Mouse (Mus musculus) adrenal gland, adult 8-10 months (tissue): ENCODE data around the gene Lilra6. TPM values are rescaled to one million over a fixed set of nuclear protein-coding genes. Genes with fewer than 3 reads are reported as not detected.
"Not testable (repeated sequence)": the region's sequence is repeated elsewhere in the genome, so short reads cannot be mapped to it uniquely, and the experiment has no call there.

Experiments used
- DNase-seq: peaks from one replicate; pipeline ENCODE4 v3.0.0; 2022
- total RNA-seq, 4 experiments: library from RNA; stranded (reverse); gene quantifications; 2 replicates each; pipeline ENCODE4 v1.2.4; 2022

Lilra6 gene
- under 1 TPM; 0.29 to 0.89 (median 0.78) TPM for total RNA-seq

DNA sequence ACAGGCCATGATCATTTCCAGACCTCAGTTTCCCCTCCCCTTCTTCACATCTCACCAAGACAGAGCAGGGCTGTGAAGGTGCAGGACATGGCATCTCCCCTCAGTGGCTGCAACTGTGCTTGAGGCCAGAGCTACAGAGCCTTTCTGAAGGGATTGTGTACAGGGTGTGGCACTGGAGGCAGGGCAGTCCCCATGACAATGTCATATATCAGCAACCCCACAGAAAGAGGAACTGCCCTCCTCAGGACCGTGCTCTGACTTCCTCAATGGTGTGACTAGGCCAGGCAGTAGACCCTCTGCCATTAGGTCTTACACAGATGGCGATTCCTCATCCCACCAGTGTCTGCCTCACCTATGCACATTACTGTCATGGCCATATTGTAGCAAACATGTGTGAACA is at the start of gene Lilra6:
Lilra6 (minus strand) TSS at position 117 of the 400 bp plus-strand sequence.
- not testable (repeated sequence) for DNase-seq

DNA sequence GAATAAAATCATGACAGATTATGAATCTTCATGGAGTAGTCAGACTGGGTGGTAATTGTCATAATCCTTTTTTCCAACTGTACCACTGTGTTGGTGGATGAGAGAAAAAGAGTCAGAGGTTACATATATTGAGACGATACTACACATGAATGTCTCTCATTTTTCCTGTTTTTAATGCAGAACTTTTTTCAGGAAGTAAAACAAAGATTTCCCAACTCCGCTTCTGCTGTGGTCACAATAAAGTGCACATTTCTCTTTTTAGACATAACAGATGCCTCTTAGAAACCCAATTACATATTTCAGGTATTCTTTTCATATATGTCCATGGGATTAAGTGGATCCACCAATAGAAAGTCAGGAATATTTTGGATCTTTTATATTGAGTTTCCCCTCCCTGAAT is 46.7 kb upstream of the Lilra6 start:
- DNase-seq, result no peak

DNA sequence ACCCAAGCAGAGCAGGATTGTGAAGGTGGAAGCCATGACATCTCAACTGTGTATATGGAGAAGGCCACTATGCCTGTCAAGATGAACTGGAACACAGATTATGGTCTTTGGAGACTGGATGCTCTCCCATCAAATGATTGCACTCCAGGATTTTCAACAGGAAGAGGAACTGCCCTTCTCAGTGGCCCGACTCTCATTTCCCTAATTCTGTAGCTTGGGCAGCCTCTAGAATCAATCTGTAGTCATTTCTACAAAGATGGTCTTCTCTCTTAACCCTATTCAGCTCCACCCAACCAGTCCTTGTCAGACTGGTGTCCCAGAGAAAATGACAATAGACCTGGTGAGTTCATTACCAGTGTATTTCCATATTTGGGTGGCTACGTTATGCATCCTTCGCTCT is 42.1 kb upstream of the Lilra6 start:
- DNase-seq, result no peak

DNA sequence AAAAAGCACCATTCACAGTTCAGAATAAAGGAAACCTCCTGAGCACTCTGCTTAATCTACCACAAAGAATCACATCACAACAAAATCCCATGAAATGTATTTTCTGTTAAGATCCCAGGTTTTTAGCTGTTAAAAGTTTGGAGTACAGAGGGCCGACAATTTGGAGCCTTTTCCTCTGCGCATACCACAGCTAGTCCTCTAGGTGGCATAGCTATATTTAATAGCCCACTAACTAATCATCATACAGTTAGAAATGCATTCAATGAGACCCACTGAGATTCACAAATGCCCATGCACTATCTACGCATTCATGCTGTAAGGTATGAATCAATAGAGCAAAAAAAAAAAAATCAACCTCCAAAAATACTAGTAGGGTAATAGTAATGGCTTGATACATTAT is 33.9 kb upstream of the Lilra6 start:
- no peak for DNase-seq

DNA sequence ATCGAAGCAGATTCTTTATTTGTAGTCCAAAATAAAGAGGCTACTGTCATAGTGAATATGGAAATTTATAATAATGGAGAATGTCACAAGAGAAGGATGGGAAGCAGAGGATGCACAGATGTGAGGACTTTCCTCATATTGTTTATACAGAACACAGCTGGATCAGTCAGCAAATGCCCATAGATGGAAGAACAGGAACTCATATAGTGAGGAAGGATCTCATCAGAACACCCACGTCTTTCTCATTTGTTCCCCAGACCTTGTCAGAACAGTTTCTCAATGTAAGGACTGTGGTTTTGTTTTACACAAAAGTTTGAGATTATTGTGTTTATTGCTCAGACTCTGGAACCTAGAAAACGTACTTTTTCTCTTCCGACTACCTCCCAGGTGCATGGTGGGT is 32.9 kb upstream of the Lilra6 start:
- DNase-seq, result no peak

DNA sequence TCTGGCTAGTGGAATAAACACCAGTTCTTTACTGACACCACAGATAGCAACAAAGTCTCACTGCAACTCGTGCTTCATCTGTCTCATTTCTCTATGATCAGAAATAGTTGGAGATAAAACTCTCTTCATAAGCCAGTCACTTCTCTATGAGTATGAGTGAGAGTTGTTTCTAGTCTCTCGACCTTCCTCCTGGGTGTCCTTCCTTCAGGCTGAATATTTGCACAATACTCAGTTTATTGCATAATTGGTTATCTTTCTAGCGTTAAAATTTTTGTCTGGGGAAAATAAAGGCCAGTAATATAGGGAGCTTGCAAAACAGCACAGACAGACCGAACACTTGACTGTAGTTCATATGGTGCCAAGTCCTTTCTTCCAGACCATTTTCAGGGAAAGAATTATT is 30.8 kb upstream of the Lilra6 start:
- no peak for DNase-seq

DNA sequence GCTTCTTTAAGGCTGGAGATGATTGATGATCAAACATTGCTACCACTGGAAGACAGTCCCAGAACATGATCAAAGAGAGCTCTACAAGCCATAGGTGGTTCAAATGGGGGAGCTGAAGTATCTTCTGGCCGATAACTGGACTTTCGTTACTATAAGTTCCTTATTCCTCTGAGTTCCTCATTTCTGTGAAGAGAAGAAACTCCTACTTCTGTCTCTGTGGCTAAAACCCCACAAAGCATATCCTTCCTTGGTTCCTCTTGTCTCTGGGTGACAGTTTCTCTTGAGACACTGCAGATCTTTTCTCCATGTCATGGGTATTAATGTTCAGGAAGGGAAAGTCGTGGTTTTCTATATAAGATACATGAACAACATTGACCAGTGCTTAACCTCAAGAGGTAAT is 25.6 kb upstream of the Lilra6 start:
- no peak for DNase-seq

DNA sequence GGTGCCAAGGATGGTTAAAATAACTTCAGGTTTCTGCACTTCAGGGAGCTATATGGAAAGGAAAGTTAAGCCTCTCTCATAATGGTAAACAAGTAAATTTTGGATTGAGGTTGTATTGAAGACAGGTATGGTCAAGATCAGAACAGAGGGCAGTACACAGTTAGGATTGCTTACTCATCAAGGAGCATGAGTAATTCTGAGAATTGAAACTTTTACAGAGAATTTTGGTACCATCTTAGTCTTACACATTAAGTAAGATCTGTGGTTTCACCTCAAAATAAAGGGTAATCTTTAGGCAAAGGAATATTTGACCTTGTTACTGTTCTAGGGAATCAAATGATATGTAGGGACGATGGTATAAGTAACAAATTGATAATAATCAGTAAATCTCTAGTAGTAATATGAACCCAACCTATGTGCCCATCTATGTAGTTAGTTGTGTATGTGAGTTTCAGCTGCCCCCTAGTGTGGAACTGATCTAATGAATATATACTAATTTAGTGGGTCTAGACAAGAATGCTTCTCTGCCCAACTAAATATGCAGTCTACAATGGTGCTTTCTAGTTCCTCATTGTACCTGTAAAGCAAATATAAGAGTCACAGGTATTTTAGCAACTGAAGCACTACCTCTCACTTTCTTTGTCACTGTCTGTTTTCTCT is 24.7 kb upstream of the Lilra6 start:
- DNase-seq, result no peak

DNA sequence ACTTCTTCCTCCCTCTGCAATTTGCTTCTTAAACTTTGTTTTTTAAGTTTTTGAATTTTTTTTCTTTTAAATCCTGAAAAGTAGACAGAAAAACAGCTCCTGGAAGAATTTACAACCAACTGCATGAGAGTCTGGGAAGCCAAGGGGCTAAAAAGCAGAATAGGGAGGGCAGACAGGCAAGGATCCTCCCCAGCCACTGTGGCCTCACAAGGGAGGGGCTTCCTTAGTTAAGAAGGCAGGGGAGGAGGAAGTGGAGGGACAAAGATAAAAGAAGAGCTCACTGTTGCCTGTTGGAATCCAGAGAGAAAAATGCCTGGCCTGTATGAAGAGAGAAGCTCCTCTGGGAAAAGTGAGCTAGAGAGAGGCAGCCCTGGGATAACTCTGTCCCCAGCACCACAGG is 20.2 kb upstream of the Lilra6 start:
- DNase-seq, result not testable (repeated sequence)

DNA sequence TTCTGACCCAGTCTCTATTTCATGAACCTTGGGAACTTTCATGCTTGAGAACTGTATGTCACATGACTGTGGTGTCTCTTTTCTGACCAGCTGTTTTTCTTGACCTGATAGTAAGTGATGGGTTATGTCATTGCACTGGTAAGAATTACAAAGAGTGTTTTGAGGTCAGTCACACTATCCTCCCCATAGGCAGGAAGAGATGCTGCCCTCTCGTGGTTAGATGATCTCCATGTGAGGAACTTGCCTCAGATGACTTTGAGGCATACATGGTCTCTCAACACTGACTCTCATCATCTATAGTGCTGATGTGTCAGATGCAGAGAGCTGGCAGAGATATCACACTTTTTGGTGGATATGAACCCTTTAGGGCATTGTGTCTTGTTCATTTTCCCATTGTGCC is 11.6 kb downstream of the Lilra6 start:
- DNase-seq, result no peak

DNA sequence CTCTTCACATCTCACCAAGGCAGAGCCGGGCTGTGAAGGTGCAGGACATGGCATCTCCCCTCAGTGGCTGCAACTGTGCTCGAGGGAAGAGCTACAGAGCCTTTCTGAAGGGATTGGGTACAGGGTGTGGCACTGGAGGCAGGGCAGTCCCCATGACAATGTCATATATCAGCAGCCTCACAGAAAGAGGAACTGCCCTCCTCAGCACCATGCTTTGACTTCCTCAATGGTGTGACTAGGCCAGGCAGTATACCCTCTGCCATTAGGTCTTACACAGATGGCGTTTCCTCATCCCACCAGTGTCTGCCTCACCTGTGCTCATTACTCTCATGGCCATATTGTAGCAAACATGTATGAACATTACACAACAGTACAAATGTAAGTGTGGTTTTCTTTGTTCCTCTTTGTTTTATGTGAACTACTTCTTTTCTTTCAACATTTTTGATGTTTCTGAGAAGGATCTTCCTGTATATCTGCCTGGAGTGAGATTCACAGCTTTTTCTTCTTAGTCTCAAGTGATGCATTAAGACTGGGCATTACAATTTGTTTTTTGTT is 17.2 kb downstream of the Lilra6 start, which contains the start of gene Gm14548:
Gm14548 (minus strand) TSS at position 85 of the 555 bp plus-strand sequence.
- not testable (repeated sequence) for DNase-seq

DNA sequence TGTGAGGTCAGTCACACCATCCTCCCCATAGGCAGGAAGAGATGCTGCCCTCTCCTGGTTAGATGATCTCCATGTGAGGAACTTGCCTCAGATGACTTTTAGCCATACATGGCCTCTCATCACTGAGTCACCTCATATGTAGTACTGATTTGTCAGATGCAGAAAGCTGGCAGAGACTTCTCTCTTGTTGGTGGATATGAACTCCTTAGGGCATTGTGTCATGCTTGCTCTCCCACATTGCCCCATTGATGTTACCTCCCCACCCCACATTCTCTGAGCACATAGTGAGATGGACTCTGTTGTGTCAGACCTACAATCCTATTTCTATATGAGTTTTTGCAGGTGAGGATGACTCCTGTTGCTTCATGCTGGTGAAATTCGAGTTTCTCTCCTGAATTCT is 40.3 kb downstream of the Lilra6 start:
- not testable (repeated sequence) for DNase-seq

Other genes with a start within 250 kb of the Lilra6 start
- gene Leng1, start 249.7 kb downstream of the Lilra6 start, total RNA-seq, result 10 to 100 TPM in 3 of 4 experiments, 1 to 10 TPM in 1; 9.6 to 14.1 (median 11.2) TPM
- gene Tmc4, start 237.9 kb downstream of the Lilra6 start, total RNA-seq, result 10 to 100 TPM in 3 of 4 experiments, 1 to 10 TPM in 1; 7.8 to 17.7 (median 15.2) TPM
- 100 to 1,000 TPM; 114 to 130 (median 122) TPM for gene Tsen34, start 222.6 kb downstream of the Lilra6 start, total RNA-seq
- gene Mboat7, start 222.0 kb downstream of the Lilra6 start, total RNA-seq, result 10 to 100 TPM; 64.4 to 81.8 (median 71.1) TPM
- 100 to 1,000 TPM; 852 to 952 (median 882) TPM for gene Rps9, start 211.5 kb downstream of the Lilra6 start, total RNA-seq
- gene Pirb, start 195.1 kb downstream of the Lilra6 start, total RNA-seq, result 1 to 10 TPM; 2.9 to 6.3 (median 5.0) TPM
- gene Gm15448, start 89.8 kb downstream of the Lilra6 start, total RNA-seq, result 1 to 10 TPM in 1 of 4 experiments, under 1 TPM in 3; 0.49 to 1.5 (median 0.60) TPM
- under 1 TPM; 0.41 to 0.94 (median 0.54) TPM for gene Pira2, start 70.5 kb downstream of the Lilra6 start, total RNA-seq
- gene Gm14548, start 17.4 kb downstream of the Lilra6 start, total RNA-seq, result under 1 TPM in 2 of 4 experiments, not detected in 2; 0.26 to 0.35 TPM
- gene Lair1, start 147.7 kb upstream of the Lilra6 start, total RNA-seq, result 10 to 100 TPM in 1 of 4 experiments, 1 to 10 TPM in 3; 2.4 to 13.3 (median 4.8) TPM
- 1 to 10 TPM in 3 of 4 experiments, under 1 TPM in 1; 0.80 to 2.0 (median 1.6) TPM for gene Ttyh1, start 203.9 kb upstream of the Lilra6 start, total RNA-seq
- gene Leng8, start 221.5 kb upstream of the Lilra6 start, total RNA-seq, result 100 to 1,000 TPM in 3 of 4 experiments, 10 to 100 TPM in 1; 83.9 to 238 (median 155) TPM
- gene Leng9, start 234.9 kb upstream of the Lilra6 start, total RNA-seq, result 10 to 100 TPM in 3 of 4 experiments, 1 to 10 TPM in 1; 9.7 to 13.0 (median 11.5) TPM
- 10 to 100 TPM; 26.9 to 41.0 (median 37.1) TPM for gene Cdc42ep5, start 249.4 kb upstream of the Lilra6 start, total RNA-seq